Mouse (Mus musculus) urinary bladder, adult 18-20 months (tissue): ENCODE measurements around the gene Naaladl1.

Source experiments
- DNase-seq, 2 experiments: peaks; one replicate each; pipeline ENCODE4 v3.0.0; 2022; ENCODE audit warnings: low spot score in 2 of 2, mixed read lengths in 2 of 2

The Naaladl1 gene

DNA sequence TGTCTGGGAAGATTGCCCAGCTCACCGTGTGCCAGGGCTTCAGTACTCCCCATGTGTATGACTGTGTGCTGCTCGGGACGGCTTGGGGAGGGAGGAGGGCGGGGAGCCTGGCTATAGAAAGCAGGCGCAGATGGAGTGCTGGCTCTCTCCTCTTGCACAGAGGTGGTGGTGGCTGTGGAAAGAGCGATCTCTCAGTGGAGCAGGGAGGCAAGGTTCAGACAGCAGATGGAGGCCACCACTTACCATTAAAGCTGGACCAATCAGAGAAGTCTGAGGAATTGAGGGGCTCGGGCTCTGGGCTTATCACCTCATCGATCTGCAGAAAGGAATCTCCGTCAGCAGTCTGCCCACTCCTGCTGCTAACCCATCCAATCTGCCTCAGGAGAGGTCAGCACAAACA, 23.4 kb upstream of the Naaladl1 start, which contains the start of gene Gm28374:
Gm28374 (minus strand) TSS at position 101 of the 400 bp plus-strand sequence.
- no peak for DNase-seq

DNA sequence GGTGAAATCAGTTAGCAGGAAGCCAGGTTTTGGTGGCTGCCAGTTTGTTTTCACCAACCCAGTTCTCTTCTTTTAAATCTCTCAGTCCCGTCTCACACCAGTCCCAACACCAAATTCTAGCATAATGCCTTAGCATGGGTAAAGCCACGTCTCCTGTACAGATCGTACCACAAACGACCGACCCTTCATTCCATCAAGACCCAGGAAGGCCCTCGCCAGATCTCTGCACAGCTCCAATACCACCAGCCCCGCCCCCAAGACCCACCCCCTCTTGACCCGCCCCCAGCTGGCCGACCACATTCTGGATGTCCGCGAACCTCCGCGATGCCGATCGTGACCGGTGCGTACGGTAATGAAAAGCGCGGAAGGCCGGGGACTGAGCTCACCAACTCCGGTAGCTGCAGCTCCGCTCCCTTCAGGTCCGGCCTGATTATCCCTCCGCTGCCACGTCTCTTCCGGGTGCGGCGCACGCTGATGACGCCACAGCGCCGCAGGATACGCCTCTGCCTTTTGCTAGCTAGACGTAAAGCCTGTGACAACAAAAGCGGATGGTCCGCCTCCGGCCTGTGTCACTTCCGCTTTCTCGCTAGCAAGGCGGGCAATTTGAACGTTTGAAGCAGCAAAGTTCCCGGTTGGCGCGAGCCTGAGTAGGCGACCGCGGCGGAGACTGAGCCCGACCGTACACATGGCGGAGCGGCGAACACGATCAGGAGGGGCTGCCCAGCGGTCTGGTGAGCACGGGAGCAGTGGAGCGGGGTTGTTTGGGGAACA, 20.9 kb upstream of the Naaladl1 start, which contains the start of the genes Zfpl1 and Cdca5:
Zfpl1 (minus strand) TSS at position 479 of the 771 bp plus-strand sequence.
Cdca5 (plus strand) TSS at position 506 of the 771 bp plus-strand sequence.
- DNase-seq: peak; percentile 92 to 95

DNA sequence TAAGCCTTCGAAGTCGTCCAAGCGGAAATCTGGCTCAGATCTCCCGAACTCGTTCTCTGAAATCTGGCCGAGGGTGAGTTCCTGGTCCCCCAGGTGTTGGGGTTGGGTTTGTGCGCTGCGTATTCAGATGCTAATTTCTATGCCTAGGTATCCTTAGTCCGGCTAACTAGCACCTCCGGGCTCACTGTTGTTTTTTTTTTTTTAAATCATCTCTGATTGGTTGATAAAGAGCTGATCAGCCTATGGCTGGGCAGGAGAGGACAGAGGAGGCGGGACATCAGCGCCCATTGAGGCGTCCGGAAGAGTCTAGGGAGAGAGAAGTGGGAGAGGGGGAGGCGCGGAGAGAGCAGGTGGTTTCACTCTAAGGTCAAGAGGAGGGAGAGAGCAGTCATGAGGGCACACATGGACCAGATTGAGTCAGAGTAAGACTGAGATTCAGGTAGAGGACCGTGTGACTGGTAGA, 20.1 kb upstream of the Naaladl1 start:
- DNase-seq: peak in 1 of 2 experiments; percentile 19

DNA sequence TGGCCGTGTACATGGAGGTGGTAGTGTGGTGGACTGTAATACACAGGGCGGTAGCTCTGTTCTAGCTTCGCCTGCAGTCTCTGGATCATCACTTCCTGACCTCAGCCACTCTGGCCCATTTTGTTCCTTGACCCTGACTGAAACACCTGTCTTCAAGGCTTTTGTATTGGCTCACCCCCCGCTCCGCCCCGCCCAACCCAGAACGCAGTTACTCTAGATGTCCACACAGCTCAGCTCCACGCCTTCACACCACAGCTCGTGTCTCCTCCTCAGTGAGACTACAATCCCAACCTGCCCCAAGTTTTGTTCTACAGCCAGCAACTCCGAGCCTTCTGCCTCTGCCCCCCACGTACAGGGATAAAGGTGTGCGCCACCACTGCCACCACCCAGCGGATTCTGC, 16.7 kb upstream of the Naaladl1 start:
- DNase-seq: no peak

DNA sequence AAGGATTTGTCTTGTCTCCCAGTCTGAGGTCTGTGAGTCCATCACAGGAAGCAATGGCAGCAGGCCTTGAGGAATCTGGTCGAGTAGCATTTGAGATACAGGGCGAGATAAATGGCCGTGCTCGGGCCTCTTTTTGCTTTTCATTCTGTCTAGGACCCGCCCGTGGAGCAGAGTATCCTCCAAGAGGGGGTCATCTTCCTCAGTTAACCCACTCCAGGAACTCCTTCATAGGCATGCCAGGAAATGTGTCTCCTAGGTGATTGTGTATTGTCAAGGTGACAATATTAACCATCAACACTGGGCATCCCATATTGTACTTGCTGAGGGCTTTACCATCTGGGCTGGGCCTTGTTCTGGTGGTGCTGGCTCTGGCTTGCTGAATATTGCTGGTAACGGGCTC, 11.5 kb upstream of the Naaladl1 start, which contains the start of gene AC131692.1:
AC131692.1 (plus strand) TSS at position 301 of the 400 bp plus-strand sequence.
- DNase-seq: no peak

DNA sequence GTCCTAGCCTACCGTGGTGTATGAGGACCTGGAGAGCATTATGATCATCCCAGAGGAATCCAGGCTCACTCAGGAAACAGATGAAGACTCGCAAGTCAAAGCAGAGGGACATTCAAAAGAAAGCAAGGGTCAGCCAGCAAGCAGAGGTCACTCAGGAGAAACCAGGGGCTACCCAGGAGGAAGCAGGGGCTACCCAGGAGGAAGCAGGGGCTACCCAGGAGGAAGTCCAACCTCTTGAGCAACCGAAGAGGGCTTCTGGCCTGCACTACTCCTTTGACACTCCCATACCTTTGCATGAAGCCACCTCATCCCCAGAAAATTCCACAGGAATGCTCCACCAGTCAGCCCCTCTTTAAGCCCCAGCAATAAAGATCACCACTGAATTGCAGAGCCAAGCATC, 7.7 kb upstream of the Naaladl1 start:
- DNase-seq: no peak

DNA sequence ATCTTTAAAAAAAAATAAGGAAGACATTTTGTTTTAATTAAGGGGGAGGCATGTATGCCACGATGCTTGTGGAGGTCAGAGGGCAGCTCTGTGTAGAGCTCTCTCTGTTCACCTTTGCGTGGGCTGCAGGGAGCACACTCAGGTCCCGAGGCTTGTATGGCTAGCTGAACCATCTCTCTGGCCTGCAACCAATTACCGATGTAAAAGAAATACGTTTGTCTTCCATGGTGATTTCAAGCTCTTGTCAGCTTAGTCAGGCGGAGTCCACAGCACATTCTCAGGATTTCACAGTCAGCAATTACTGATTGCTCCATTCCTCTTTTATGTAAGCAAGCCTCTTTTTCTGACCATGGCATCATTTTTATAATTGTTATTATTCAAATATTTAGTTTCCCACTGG, 4.4 kb upstream of the Naaladl1 start:
- no peak for DNase-seq

DNA sequence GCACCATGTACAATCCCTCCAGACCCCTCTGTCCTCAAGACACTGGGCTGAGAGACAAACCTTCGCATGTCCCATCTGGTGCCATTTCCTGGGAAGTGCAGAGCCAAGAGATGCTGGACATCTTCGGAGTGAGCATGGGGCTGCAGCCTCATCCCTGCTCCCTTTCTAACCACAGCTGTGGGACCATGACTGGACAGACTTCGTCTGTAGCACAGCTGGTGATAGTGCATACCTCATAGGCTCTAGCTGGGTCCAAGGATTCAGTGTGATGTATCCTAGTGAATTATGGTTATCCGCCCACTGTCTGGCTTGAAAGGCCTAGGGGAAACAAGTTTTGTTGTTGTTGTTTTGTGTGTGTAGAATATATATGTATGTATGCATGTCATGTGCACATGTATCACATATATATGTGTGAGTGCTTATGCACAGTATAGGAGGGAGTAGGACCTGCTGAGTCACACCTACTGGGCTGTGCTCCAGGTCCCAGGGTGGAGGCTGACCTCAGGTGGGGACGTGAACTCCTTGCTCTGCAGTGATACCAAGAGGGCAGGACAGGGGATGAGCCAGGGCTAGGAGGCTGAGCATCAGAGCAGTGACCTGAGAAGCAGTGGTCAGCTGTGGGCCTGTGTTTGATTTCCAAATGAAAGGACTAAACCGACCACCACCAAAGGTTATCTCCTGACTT, 3.3 kb upstream of the Naaladl1 start:
- DNase-seq: no peak

DNA sequence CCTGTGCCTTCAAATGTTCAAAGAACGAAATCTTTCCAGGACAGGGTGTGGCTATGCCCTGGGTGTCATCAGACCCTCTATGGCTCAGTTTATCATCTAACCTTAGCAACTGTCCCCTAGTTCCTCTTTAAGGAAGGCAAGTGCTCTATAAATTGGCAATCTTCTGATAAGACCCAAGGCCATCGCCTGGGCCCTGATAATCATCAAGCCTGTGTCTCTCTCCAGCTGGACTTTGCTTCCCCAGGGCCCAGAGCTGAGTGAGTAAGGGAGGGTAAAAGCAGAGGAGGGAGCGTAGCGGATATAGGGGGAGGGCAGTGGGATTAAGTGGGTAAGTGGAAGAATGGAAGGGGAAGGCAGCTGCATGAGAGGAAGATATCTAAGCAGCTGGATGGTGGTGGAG, 1.1 kb upstream of the Naaladl1 start:
- no peak for DNase-seq

DNA sequence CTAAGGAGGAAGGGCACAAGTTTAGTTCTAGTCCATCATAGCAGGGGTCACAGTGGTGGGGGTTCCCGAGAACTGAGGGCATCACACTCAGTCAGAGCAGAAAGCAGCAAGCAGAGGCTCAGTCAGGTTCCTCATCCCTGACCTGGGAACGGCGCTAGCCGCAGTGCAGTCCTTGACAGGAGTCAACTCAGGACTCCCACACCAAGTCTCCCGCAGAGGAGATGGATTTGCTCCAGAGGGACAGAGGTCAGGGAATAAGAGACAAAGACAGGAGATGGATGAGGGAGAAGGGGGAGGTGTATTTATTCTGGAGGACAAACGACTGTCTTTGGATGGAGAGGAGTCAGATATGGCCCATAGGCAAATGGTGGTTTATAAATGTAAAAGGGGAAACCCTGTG, 7.5 kb downstream of the Naaladl1 start:
- no peak for DNase-seq

DNA sequence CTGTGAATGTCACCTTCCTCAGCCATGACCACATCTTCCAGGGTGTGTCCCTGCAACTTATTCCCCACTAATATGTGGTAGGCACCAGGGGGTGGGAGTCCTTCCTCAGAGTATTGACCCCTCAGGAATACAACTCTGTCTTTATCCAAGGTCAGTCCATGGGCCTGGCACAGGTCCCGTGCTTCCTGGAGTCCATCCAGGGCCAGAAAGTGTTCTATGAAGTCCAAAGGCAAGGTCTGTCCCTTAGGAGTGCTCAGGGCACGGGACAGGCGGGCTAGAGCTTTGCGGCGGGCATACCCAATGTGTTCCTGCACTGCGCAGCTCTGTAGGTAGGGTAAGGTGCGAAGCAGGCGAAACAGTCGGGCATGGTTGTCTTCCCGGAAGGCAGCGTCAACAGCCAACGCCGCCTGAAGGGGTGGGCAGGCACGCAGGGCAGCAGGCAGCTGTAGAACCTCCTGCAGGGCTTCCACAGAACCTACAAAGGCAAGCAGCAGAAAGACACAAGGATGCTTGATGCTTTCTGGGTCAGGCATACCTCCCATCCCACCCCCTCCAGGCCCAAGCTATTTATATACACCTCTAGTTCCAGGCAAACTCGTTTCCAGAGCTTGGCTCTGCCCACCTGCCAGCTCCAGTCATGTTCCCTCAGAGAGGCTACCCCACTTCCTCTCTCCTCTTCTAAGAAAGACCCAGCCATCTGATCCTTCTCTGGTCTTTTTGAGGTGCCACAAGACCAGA, 10.7 kb downstream of the Naaladl1 start:
- no peak for DNase-seq

DNA sequence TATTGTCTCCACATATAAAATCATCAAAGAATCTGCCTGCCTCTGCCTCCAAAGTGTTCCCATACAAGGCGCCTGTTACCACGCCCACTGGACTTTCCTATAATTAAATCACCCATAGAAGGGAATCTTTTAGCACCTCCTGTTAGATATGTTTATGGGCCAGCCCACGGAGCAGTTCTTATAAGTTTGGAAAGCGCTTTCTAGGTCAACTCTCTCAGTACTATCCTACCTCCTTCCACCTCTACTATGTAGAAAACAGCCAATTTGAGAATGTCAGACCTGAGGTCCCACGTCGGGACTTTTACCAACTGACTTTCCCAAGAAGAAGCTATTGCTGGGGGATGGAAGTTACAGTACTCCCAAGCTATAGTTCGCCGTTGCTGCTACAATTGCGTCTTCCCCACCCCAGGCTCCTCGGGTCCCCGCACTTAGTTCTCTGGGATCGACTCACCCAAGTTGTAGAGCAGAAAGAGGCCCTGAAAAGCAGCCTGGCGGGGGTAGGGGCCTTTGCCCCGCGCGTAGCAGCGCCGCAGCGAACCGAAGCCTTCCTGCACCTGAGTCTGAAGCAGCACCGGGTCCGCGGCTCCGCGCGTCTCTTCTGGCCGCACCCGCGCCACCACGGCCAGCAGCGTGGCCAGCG, 11.9 kb downstream of the Naaladl1 start:
- DNase-seq: peak in 1 of 2 experiments; percentile 57

DNA sequence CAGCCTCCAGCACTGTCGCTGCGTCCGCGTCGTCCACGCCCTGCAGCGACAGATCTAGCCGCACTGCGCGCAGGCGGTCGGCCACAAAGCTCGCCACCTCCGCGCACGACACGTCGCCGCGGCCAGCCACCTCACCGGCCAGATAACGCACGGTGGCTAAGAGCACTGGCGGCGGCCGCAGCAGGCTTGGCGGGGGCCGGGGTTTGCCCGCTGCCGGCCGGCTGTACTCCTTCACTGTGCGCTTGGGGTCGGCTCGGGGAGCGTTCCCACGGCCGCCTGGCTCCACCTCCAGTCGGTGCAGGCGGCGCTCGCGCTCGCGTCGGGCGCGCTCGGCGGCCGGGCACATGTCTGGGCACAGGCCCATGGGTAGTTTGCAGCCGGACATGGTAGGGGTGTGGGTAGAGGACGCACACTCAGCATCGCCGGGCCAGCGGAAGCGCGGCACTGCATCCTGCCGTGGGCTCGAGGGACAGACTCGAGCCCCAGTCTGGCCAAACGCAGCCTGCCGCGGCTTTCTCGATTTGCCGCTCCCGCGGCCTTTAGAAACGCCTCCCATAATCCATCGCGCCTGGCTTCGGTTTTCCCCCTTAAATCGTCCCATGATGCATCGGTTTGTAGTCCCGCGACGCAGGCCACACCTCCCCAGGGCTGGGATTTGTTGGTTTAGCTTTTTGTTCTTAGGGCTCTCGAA, 12.5 kb downstream of the Naaladl1 start, which contains the start of gene Sac3d1:
Sac3d1 (minus strand) TSS at position 665 of the 691 bp plus-strand sequence.
- peak; percentile 84 to 88 for DNase-seq

DNA sequence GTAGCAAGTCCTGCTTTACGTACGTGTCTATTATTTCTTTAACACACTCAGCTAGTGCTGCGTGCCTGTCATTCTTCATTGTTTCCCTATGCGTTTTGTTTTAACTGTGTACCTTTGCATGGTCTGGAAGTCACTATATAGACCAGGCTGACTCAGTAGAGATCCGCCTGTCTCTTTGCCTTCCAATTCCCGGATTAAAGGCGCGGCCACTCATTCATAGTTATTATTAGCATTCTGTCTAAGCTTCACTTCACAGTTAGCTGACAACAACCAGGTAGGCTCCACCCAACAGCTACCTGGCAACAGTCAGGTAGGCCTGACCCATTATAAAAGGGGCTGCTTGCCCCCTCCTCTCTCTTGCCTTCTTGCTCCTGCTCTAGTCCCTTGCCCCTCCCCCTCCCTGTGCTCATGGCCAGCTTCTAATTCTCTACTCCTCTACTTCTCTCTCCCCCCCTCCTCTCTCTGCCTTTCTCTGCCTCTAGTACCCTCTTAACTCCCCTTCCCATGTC, 13.1 kb downstream of the Naaladl1 start:
- no peak for DNase-seq

DNA sequence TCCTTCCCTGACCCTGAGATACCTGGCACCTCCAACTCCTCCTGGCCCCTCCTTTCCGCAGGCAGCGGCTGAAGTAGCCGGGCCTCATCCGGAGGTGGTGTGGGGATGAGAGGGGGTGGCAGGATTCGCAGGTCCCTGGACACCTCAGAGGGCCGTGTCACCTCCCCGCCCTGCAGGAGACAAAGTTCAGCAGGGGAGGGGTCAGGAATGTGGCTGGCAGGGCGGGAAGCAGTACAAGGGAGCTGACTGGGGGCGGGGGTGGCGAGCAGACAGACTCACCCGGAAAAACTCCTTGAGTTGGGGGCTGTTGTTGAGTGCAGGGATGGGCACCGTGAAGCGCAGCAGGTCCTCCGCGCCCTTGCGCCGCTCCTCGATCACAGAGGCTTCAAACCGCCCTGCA, 16.2 kb downstream of the Naaladl1 start:
- DNase-seq: no peak

DNA sequence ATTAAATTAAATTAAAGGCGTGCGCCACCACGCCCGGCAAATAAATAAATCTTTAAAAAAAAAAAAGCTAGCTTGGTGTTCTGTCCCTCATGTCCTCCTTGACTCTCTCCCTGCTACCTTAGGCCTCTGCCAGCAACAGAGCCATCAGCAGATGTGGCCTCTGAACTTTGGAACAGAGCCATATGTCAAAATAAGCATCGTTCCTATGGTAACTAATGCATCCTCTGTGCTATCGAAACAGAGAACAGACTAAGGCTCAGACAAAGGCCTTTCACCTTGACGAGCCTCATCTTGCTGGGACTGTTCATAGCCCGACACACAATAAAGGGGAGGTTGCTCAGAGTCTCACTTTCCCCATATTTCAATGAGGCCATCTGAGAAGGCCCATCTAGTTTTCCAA, 17.7 kb downstream of the Naaladl1 start:
- DNase-seq: no peak

DNA sequence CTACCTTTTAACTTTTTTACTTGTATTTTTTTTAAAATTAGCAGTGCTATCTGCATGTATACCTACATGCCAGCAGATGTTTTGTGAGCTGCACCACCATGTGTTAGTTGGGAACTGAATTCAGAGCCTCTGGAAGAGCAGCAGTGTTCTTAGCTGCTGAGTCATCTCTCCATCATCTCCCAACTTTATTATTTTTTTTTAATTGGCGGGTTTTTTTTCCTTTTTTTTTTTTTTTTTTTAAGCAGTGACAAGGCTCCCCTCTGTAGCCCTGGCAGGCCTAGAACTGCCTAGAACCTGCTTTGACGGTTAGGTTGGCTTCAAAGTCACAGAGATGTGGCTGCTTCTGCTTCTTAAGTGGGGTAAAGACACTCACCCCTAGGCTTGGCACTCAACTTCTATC, 19.3 kb downstream of the Naaladl1 start:
- no peak for DNase-seq

DNA sequence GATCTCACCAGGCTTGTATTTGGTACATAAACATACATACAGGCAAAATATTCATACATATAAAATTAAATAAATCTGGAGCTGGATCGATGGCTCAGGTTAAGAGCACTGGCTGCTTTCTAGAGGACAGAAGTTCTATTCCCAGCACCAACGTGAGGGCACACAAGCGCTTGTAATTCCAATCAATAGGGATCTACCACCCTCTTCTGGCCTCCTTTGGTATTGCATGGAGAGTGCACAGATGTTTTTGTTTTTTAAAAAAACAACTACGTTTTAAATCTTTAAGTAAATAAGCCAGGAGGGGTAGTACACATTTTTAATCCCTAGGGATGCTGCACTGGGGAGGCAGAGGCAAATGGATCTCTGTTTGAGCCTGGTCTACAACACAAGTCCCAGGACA, 20.7 kb downstream of the Naaladl1 start:
- DNase-seq: no peak

DNA sequence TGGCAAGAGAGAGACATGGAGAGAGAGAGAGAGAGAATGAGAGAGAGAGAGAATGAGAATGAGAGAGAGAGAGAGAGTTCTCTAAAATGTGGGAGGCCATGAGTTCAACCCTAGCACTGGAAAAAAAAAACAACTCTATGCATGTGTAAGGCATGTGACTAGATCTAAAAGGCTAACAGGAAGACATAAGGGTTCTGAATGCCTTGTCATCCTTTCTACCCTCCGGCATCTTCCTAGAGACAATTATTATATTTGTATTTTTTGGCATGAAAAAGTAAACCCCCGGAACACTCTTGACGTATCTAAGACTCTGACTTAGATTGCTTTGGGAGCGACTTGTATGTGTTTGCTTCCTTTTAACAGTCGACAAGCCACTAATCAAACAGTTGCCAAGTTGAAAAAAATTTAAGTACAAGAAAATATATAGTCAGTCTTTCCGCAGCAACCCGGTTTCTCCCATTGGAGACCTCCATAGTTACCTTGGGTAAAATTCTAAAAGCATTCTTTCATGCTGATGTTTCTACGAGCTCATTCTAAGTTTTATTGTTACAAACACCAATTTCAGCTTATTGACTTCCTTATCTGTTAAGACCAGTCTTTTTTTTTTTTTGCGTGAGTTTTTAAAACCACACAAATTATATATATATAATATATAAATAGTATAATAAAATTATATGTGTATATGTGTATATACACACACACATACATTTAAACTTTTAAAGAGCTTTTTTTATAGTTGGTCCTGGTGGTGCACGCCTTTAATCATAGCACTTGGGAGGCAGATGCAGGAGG, 21.4 kb downstream of the Naaladl1 start:
- no peak for DNase-seq
